Mouse (Mus musculus): ENCODE measurements around the gene Hsp90aa1. TPM values are rescaled to one million over a fixed set of nuclear protein-coding genes. Genes with fewer than 3 reads are reported as not detected.
"Not testable (repeated sequence)": the region's sequence is repeated elsewhere in the genome, so short reads cannot be mapped to it uniquely, and the experiment has no call there.

The Hsp90aa1 gene
- polyA plus RNA-seq, 1 experiment from 2014 or later, result 536 TPM

GRCm38 (mm10) chr12:110714215-110714614, 11.7 kb upstream of the Hsp90aa1 start:
- 30% methylated on average over 6 of the region's 6 CpGs for WGBS (ENCODE audit: insufficient replicate concordance)
- Histone ChIP-seq H3K27me3 (peaks cover 14% of the 10 kb centered on the region), H3K4me1 (replicated peaks) (no peaks in the 10 kb centered on the region), H3K36me3 (replicated peaks) (no peaks in the 10 kb centered on the region), H3K9me3 (replicated peaks) (0 out of 2 replicates have a peak, but pooled peaks cover 2% of the 10 kb centered on the region), H3K9ac (no peak overlapping the region), H3K4me2 (no peak overlapping the region), H3K27ac (replicated peaks) (no peak overlapping the region), H3K4me3 (replicated peaks) (no peak overlapping the region)
- no peak for ATAC-seq (ENCODE audit: insufficient read depth)

GRCm38 (mm10) chr12:110713784-110714183, 11.3 kb upstream of the Hsp90aa1 start:
- Histone ChIP-seq H3K4me3 (replicated peaks) (no peak overlapping the region), H3K9ac (no peak overlapping the region), H3K4me2 (no peak overlapping the region), H3K4me1 (replicated peaks) (no peaks in the 10 kb centered on the region), H3K27ac (replicated peaks) (no peak overlapping the region), H3K9me3 (replicated peaks) (0 out of 2 replicates have a peak, but pooled peaks cover 2% of the 10 kb centered on the region), H3K27me3 (peaks cover 10% of the 10 kb centered on the region), H3K36me3 (replicated peaks) (no peaks in the 10 kb centered on the region)
- WGBS (ENCODE audit: insufficient replicate concordance), result 82% methylated on average over 6 of the region's 6 CpGs
- ATAC-seq (ENCODE audit: insufficient read depth), result no peak

GRCm38 (mm10) chr12:110711270-110711669, 8.7 kb upstream of the Hsp90aa1 start:
- no peak overlapping the region for H3K9ac ChIP-seq
- no peak overlapping the region for H3K4me2 ChIP-seq
- no peaks in the 10 kb centered on the region for H3K36me3 ChIP-seq (replicated peaks)
- no peak overlapping the region for H3K27ac ChIP-seq (replicated peaks)
- no peaks in the 10 kb centered on the region for H3K27me3 ChIP-seq
- ATAC-seq (ENCODE audit: insufficient read depth), result no peak
- no peak overlapping the region for H3K4me3 ChIP-seq (replicated peaks)
- 0 out of 2 replicates have a peak, but pooled peaks cover 2% of the 10 kb centered on the region for H3K9me3 ChIP-seq (replicated peaks)
- WGBS (ENCODE audit: insufficient replicate concordance), result 58% methylated on average over 5 of the region's 5 CpGs
- peaks cover 12% of the 10 kb centered on the region for H3K4me1 ChIP-seq (replicated peaks)

- Histone ChIP-seq H3K9me3 (replicated peaks) (no peaks in the 10 kb centered on the region), H3K9ac (no peak overlapping the region), H3K36me3 (replicated peaks) (no peaks in the 10 kb centered on the region), H3K27ac (replicated peaks) (no peak overlapping the region), H3K4me3 (replicated peaks) (0 out of 2 replicates have a peak overlapping the region, but pooled peaks have one; percentile 56), H3K4me1 (replicated peaks) (peaks cover 18% of the 10 kb centered on the region), H3K4me2 (peak overlapping the region; percentile 71), H3K27me3 (no peaks in the 10 kb centered on the region)
- ATAC-seq (ENCODE audit: insufficient read depth), result no peak
- 89% methylated on average over 7 of the region's 7 CpGs for WGBS (ENCODE audit: insufficient replicate concordance)
Observed at GRCm38 (mm10) chr12:110707451-110707850, 4.9 kb upstream of the Hsp90aa1 start.

GRCm38 (mm10) chr12:110706337-110707231, 4.1 kb upstream of the Hsp90aa1 start:
- H3K4me3 ChIP-seq (replicated peaks), result peak overlapping the region; percentile 56
- no peaks in the 10 kb centered on the region for H3K27me3 ChIP-seq
- H3K27ac ChIP-seq (replicated peaks), result peak overlapping the region; percentile 49
- H3K9me3 ChIP-seq (replicated peaks), result no peaks in the 10 kb centered on the region
- peak; percentile 59 for ATAC-seq (ENCODE audit: insufficient read depth)
- H3K4me1 ChIP-seq (replicated peaks), result peaks cover 27% of the 10 kb centered on the region
- 1% methylated on average over 27 of the region's 27 CpGs for WGBS (ENCODE audit: insufficient replicate concordance)
- no peaks in the 10 kb centered on the region for H3K36me3 ChIP-seq (replicated peaks)
- H3K4me2 ChIP-seq, result peak overlapping the region; percentile 71
- peak overlapping the region; percentile 33 for H3K9ac ChIP-seq

GRCm38 (mm10) chr12:110705419-110705818, 2.9 kb upstream of the Hsp90aa1 start:
- H3K4me1 ChIP-seq (replicated peaks), result peaks cover 38% of the 10 kb centered on the region
- not testable (repeated sequence) for H3K4me2 ChIP-seq; H3K27me3 ChIP-seq; H3K27ac ChIP-seq (replicated peaks); H3K4me3 ChIP-seq (replicated peaks); H3K9me3 ChIP-seq (replicated peaks); H3K9ac ChIP-seq; ATAC-seq (ENCODE audit: insufficient read depth); H3K36me3 ChIP-seq (replicated peaks)
- 71% methylated on average over 4 of the region's 4 CpGs for WGBS (ENCODE audit: insufficient replicate concordance)

GRCm38 (mm10) chr12:110703682-110704081, 1.2 kb upstream of the Hsp90aa1 start:
- no peaks in the 10 kb centered on the region for H3K9me3 ChIP-seq (replicated peaks)
- no peak overlapping the region for H3K4me2 ChIP-seq
- no peaks in the 10 kb centered on the region for H3K27me3 ChIP-seq
- H3K36me3 ChIP-seq (replicated peaks), result no peaks in the 10 kb centered on the region
- H3K27ac ChIP-seq (replicated peaks), result no peak overlapping the region
- no peak overlapping the region for H3K9ac ChIP-seq
- peaks cover 56% of the 10 kb centered on the region for H3K4me1 ChIP-seq (replicated peaks)
- WGBS (ENCODE audit: insufficient replicate concordance), result 54% methylated on average over 7 of the region's 7 CpGs
- no peak overlapping the region for H3K4me3 ChIP-seq (replicated peaks)
- ATAC-seq (ENCODE audit: insufficient read depth), result no peak

- ATAC-seq (ENCODE audit: insufficient read depth), result no peak
- Histone ChIP-seq H3K27ac (replicated peaks) (no peak overlapping the region), H3K4me3 (replicated peaks) (no peak overlapping the region), H3K4me2 (no peak overlapping the region), H3K4me1 (replicated peaks) (peaks cover 62% of the 10 kb centered on the region), H3K27me3 (no peaks in the 10 kb centered on the region), H3K36me3 (replicated peaks) (no peaks in the 10 kb centered on the region), H3K9ac (no peak overlapping the region), H3K9me3 (replicated peaks) (no peaks in the 10 kb centered on the region)
- WGBS (ENCODE audit: insufficient replicate concordance), result 30% methylated on average over 8 of the region's 8 CpGs
Observed at GRCm38 (mm10) chr12:110703008-110703471, 512 bp upstream of the Hsp90aa1 start.

GRCm38 (mm10) chr12:110701363-110701762, 1.2 kb downstream of the Hsp90aa1 start:
- H3K4me2 ChIP-seq, result not testable (repeated sequence)
- peaks cover 66% of the 10 kb centered on the region for H3K4me1 ChIP-seq (replicated peaks)

GRCm38 (mm10) chr12:110700730-110701129, 1.8 kb downstream of the Hsp90aa1 start:
- Histone ChIP-seq H3K9ac (peak overlapping the region; percentile 21; the same call in 1 of the 2 replicates), H3K27ac (replicated peaks) (peak overlapping the region; percentile 87), H3K9me3 (replicated peaks) (no peaks in the 10 kb centered on the region), H3K4me1 (replicated peaks) (peaks cover 62% of the 10 kb centered on the region), H3K36me3 (replicated peaks) (no peaks in the 10 kb centered on the region), H3K4me3 (replicated peaks) (no peak overlapping the region), H3K4me2 (no peak overlapping the region), H3K27me3 (no peaks in the 10 kb centered on the region)
- ATAC-seq (ENCODE audit: insufficient read depth), result no peak
- whole genome bisulfite sequencing (ENCODE audit: insufficient replicate concordance), result 50% methylated on average over 2 of the region's 2 CpGs

More at GRCm38 (mm10) chr12:110701363-110701762, 1.2 kb downstream of the Hsp90aa1 start:
- H3K36me3 ChIP-seq (replicated peaks); H3K9ac ChIP-seq; ATAC-seq (ENCODE audit: insufficient read depth); H3K9me3 ChIP-seq (replicated peaks); H3K27me3 ChIP-seq; H3K4me3 ChIP-seq (replicated peaks): not testable (repeated sequence)
- WGBS (ENCODE audit: insufficient replicate concordance), result 2% methylated on average over 3 of the region's 3 CpGs
- H3K27ac ChIP-seq (replicated peaks), result peak overlapping the region; percentile 87

- Histone ChIP-seq H3K4me1 (replicated peaks) (peaks cover 70% of the 10 kb centered on the region), H3K4me2 (peak overlapping the region; percentile 69), H3K27ac (replicated peaks) (peak overlapping the region; percentile 87), H3K27me3 (no peaks in the 10 kb centered on the region), H3K9me3 (replicated peaks) (no peaks in the 10 kb centered on the region), H3K4me3 (replicated peaks) (peak overlapping the region; percentile 28), H3K9ac (peak overlapping the region; percentile 47), H3K36me3 (replicated peaks) (peaks cover 7% of the 10 kb centered on the region)
- no peak for ATAC-seq (ENCODE audit: insufficient read depth)
- WGBS (ENCODE audit: insufficient replicate concordance), result 12% methylated on average over 2 of the region's 2 CpGs
Observed at GRCm38 (mm10) chr12:110699171-110699547, 3.4 kb downstream of the Hsp90aa1 start.
